Mouse (Mus musculus) T-helper 1 cell (primary cell): Measurements from ENCODE around the gene D6Ertd527e.

Experiments used
- in situ Hi-C: fragments of 300-600 bp; cut with MboI, MseI; formaldehyde crosslinking; loops from one replicate; pipeline ENCODE4 v1.15.1; 2025; ENCODE audit warnings: high pct_unique_total_duplicates

Gene D6Ertd527e

GRCm38 (mm10) chr6:87111493-87111892 lies 6.9 kb downstream of the D6Ertd527e start:
- in situ Hi-C loops, result loop anchor here (5.0 kb wide), 1 partner anchor 101 kb away; no protein-coding TSS in a partner anchor

DNA sequence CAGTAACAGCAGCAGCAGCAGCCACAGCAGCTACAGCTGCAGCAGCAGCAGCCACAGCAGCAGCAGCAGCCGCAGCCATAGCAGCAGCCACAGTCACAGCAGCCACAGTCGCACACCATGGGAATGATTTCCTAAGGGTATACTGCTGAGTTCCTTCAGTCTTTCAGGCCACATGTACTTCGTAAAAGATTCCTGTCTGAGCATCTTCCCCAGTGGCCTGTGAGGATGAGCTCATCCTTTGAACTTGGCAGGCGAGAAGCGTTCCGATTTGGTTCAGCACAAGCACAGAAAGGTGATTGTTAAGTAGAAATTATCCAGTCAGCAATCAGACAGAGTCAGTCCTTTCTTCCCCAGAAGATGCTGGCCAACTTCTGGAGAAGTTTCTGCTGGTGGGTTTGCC lies 7.6 kb downstream of the D6Ertd527e start:
- in situ Hi-C loops, result loop anchor here (5.0 kb wide), 1 partner anchor 100 kb away; no protein-coding TSS in a partner anchor

DNA sequence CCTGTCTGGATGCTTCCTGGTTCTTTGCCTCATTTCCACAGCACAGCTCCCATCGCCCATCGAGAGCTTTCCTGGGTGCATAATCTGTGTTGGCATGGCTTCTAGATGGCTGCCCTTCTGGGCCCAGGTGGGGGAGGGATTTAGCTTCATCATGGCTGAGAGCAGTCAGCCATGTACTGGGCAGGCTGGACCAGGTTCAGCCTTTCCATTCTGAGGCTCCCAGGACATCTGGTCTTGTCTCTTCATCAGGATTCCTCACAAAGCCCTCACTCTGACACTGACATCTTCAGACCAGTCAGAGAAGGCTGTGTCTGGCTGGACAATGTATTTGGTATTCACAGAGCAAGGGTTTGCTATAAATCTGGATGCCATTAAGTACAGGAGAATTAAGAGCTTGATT lies 11.4 kb downstream of the D6Ertd527e start:
- in situ Hi-C loops, result no loop called here

GRCm38 (mm10) chr6:87116596-87116995 lies 12.1 kb downstream of the D6Ertd527e start:
- in situ Hi-C loops, result no loop called here

DNA sequence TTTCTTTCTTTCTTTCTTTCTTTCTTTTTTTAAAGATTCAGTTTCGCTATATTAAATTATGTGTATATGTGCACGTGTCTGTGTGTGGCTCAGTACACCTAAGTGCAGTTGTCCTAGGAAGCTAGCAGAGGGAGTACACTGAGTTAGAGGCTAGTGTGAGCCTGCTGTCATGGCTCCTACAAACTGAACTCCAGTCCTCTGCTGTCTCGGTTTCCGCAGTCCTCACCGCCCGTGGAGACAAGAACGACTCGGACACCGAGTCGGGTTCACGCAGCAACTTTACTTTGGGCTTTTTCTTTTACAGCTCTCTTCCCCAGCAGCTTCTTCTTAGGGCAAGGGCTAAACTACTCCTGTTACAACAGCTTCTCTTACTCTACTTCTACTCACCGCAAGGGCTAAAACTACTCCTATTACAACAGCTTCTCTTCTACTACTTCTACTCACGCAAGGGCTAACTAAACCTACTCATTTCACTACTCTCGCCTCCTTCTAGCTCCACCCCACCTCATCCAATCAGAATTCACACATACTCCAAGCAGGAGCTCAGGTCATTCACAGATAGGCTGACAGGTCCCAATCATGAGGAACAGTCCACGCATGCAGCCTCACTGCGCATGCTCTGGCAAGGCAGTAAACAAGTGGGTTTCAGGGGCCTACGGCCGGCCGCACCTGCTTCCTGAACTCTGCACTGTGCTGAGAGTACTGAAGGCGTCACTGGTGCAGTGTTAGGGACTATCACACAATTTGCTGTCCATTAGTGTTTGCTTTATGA lies 14.7 kb downstream of the D6Ertd527e start:
- in situ Hi-C loops, result no loop called here

- in situ Hi-C loops, result no loop called here
These were observed 15.4 kb downstream of the D6Ertd527e start for GRCm38 (mm10) chr6:87119975-87120374.

- in situ Hi-C loops, result no loop called here
These were observed 16.1 kb downstream of the D6Ertd527e start for GRCm38 (mm10) chr6:87120661-87121060.

GRCm38 (mm10) chr6:87121961-87122360 lies 17.4 kb downstream of the D6Ertd527e start:
- in situ Hi-C loops, result no loop called here

DNA sequence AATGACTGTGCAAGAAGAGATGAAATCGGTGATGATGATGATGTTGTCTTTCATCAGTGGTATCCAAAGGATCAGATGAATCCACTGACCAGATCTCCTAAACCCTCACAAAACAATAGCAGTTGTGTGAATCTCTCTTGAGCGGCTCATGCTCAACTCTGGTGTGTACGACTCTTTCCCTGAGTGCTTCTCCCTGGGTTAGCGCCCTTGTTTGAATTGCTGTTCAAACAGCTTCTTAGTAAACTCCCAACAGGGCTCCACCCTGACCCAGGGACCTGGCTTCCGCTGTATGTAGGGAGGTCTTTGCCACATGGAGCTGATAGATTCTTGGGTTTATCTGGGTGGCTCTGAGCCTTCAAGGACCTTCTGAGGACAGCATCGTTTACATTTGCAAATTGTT lies 18.9 kb downstream of the D6Ertd527e start:
- in situ Hi-C loops, result no loop called here

GRCm38 (mm10) chr6:87123973-87124372 lies 19.4 kb downstream of the D6Ertd527e start:
- in situ Hi-C loops, result no loop called here

DNA sequence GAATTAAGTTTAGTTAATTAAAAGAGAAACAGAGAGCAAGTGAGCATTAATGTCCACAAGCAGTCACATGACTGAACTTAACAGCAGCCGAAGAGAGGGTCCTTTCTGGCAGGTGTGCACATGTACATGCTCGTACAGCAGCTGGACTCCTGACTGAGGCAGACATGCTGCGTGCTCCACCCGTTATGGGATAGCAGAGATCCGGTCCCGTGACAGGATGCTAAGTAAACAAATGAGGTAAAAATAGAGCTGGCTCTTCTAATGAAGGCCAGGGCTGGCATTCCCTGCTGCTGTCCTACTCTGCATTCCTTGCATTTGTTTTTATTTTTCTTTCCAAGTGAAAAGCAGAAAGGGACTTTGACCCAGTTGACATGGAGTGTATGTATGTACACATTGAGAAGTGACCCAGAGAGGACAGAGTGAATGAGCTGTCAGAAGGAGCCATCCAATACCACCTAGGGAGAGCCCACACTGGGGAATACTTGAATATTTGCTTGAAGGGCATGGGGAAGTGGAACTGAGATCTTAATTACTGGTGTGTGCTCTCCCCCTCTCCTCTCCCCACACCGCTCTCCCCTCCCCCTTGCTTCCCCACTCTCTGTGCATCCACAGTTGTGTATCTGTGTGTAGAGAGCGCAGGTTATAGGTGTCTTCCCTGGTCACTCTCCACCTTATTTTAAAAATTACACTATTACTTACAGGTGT lies 22.7 kb downstream of the D6Ertd527e start:
- in situ Hi-C loops, result no loop called here

- in situ Hi-C loops, result no loop called here
These were observed 25.3 kb downstream of the D6Ertd527e start for GRCm38 (mm10) chr6:87129861-87130260.

GRCm38 (mm10) chr6:87130628-87131027 lies 26.1 kb downstream of the D6Ertd527e start:
- in situ Hi-C loops, result no loop called here

GRCm38 (mm10) chr6:87131078-87131477 lies 26.5 kb downstream of the D6Ertd527e start:
- in situ Hi-C loops, result no loop called here

DNA sequence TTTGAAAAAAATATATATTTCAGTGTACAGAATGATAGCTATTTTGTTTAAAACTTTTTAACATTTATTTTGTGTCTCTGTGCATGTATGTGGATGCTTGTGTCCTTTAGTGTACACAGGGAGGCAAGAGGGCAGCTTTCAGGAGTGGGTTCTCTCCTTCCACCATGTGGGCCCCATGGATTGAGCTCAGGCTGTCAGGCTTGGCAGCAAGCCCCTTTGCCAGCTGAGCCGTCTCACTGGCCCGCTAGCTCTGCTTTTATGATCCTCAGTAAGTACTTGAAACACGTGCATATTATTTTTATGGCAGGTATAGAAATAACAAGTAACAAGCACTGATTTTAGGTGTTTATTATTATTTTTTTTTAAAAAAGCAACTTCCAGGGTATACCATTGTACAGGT lies 29.0 kb downstream of the D6Ertd527e start:
- in situ Hi-C loops, result no loop called here

DNA sequence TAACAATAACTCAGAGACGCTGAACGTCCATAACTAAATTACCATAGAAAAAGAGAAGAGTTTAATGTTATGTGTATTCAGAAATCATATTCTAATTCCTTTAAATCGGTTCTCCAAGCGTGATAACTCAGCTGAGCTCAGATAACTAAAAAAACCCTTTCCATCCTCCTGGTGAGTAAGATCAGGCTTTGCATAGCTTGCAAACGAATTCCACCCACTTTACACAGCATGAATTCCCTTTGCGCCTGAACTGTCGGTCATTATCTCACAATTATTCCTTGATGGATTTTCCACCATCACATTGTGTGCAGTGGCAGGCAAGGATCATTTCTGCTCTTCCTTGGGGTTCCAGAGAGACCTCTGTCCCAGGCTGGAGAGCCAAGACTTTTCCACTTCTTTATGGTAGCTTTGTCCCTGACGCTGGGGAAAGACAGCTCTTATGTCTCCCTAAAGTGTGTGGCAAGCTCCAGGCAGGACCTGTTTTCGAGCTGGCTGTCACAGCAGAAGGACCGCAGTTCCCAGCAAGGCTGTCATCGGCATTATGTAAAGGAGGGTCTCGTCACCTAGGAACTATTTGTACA lies 29.5 kb downstream of the D6Ertd527e start:
- in situ Hi-C loops, result no loop called here

DNA sequence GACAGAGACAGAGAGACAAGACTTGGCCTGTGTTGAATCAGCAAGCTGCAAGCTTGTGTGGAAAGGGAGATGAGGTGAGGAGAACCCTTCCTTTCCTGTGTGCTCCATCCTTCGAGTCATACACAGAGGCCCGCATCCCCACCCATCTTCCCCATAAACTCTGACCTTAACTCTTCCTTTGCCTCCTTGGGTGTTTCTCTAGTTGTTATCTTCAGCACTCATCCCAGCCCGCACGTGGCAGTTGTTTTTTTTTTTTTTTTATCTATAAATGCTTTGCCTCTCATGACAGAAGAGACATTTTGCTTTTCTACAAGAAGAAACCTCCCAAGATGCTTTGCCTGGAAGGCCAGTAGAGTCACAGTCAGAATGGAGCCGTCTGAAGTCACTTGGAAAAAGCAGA lies 33.9 kb downstream of the D6Ertd527e start:
- in situ Hi-C loops, result no loop called here

DNA sequence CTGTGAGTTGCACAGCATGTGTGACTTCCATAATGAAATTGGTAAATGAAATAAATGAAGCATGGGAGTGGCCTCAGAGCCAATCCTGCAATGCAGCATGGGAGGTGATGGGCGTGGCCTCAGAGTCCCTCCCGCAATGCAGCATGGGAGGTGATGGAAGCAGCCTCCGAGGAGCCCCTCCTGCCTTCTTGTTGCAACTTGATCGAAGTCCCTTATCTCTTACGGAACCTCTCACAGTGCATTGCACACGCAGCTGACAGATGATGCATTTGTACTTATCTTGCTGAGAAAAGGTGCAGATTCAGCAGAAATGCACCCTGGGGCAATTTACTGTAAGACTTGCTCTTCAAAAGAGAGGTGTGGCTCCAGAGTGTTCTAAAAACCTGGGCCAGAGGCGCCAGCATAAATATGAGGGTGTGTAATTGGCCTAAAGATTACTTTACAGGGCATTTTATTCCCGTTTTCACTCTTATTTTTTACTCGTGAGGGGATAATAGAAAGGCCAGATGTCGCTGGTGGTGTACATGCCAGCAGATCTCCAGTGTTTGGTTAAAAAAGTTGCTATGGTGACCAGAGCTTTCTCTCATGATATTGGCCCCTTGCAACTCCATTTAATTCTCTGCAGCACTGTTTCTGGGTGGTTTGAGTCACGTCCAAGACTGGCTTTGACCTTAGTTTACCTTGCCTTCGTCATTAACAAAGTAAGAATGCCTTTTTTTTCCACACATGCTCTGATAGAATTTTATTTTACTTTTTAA lies 35.4 kb downstream of the D6Ertd527e start:
- in situ Hi-C loops, result no loop called here

GRCm38 (mm10) chr6:87142239-87142638 lies 37.7 kb downstream of the D6Ertd527e start:
- in situ Hi-C loops, result no loop called here

DNA sequence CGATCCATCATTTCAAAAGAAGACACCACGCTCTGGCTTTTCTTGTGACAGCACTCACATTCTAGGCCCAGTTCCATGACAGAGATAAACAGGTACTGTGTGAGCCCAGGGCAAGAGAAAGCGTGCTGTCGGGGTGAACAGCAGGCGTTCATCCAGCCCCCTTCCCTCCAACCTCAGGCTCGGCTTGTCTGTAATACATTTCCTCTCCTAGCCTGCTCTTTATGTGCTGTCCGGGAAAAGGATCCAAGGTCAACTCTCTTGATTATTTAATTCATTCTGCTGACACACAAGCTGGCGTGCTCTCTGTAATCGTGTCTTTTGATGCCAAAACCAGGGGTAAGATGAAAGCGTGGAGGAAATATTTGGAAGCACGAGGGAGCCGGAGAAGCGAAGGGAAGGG lies 39.0 kb downstream of the D6Ertd527e start:
- in situ Hi-C loops, result no loop called here

DNA sequence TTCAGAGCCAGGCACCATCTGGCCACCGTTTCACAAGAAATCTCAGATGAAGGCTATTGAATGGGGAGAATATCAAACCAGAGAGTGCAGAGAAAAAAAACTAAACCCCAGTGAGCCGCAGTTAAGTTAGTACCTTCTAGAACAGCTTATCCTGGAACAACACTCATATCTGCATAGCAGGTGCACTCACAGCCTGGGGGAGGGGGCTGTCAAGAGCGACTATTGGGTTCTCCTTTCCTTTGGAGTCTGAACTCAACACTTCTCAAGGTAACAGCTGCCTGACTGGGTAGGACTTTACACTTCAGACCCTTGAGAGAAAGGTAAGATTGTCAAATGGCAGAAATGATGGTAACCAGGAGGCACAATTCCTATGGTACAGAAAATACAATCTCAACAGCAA lies 43.4 kb downstream of the D6Ertd527e start:
- in situ Hi-C loops, result no loop called here

- in situ Hi-C loops, result no loop called here
These were observed 45.9 kb downstream of the D6Ertd527e start for GRCm38 (mm10) chr6:87150471-87150870.
